Mouse (Mus musculus) kidney, embryonic 14.5 days (tissue): ENCODE results near the gene Tmem38b. TPM values are rescaled to one million over a fixed set of nuclear protein-coding genes. Genes with fewer than 3 reads are reported as not detected.

Experiments
- ATAC-seq: fragments of 200-750 bp; cut with Nextera tagmentation; 2 replicates; pipeline ENCODE4 v1.8.0; 2017; ENCODE audit warnings: moderate number of reproducible peaks, mild to moderate bottlenecking, moderate TSS enrichment, moderate library complexity; ENCODE audit not compliant: low FRiP score, low TSS enrichment
- H3K27ac ChIP-seq: fragments of 300-500 bp; sonication (generic); 2 replicates; pipeline ENCODE4 v1.5.1; 2014; ENCODE audit warnings: low read depth, mild to moderate bottlenecking, low read length, moderate library complexity, mixed read lengths
- H3K27me3 ChIP-seq: fragments of 300-500 bp; sonication (generic); 2 replicates; pipeline ENCODE4 v1.6.1; 2014; ENCODE audit warnings: mild to moderate bottlenecking, low read length; ENCODE audit not compliant: control insufficient read depth, insufficient read depth
- H3K36me3 ChIP-seq: fragments of 300-500 bp; sonication (generic); 2 replicates; pipeline ENCODE4 v1.6.1; 2014; ENCODE audit warnings: low read length, mixed read lengths; ENCODE audit not compliant: control insufficient read depth, insufficient read depth
- H3K4me1 ChIP-seq: fragments of 300-500 bp; sonication (generic); 2 replicates; pipeline ENCODE4 v1.6.1; 2014; ENCODE audit warnings: low read length, mixed read lengths; ENCODE audit not compliant: control insufficient read depth, insufficient read depth
- H3K4me2 ChIP-seq: fragments of 300-500 bp; sonication (generic); replicated peaks from 2 replicates; pipeline ENCODE4 v1.6.1; 2014; ENCODE audit warnings: low read depth, mild to moderate bottlenecking, low read length
- H3K4me3 ChIP-seq: fragments of 300-500 bp; sonication (generic); 2 replicates; pipeline ENCODE4 v1.5.1; 2014; ENCODE audit warnings: mild to moderate bottlenecking, low read length
- H3K9ac ChIP-seq: fragments of 300-500 bp; sonication (generic); 2 replicates; pipeline ENCODE4 v1.6.1; 2014; ENCODE audit warnings: low read depth, mild to moderate bottlenecking, low read length, moderate library complexity
- H3K9me3 ChIP-seq: fragments of 300-500 bp; sonication (generic); 2 replicates; pipeline ENCODE4 v1.6.1; 2016; ENCODE audit warnings: low read length; ENCODE audit not compliant: control insufficient read depth
- WGBS: fragments of 180-500 bp; shearing (Covaris S2); extraction: QIAGEN DNeasy Blood & Tissue Kit; methylation state at CpG from one replicate; pipeline ENCODE4 v1.1.7; 2014; 5-methylcytosine and 5-hydroxymethylcytosine counted together
- polyA plus RNA-seq: library from polyadenylated mRNA; unstranded; fragments of >200 nt; fragmentation: Nextera tagmentation; extraction: Ambion mirVana; gene quantifications from 2 replicates; pipeline ENCODE4 v1.2.1, GENCODE M21; 2014

Gene Tmem38b
- polyA plus RNA-seq, 1 experiment from 2014 or later, result 6.2 TPM

GRCm38 (mm10) chr4:53895335-53895734, 69.5 kb downstream of the Tmem38b start:
- Histone ChIP-seq H3K9me3 (no peaks in the 10 kb centered on the region), H3K4me3 (no peak overlapping the region)

GRCm38 (mm10) chr4:53896150-53896833, 70.4 kb downstream of the Tmem38b start:
- Histone ChIP-seq H3K4me1 (no peaks in the 10 kb centered on the region), H3K27ac (no peak overlapping the region), H3K4me2 (no peak overlapping the region), H3K9ac (no peak overlapping the region), H3K27me3 (no peaks in the 10 kb centered on the region), H3K9me3 (no peaks in the 10 kb centered on the region), H3K36me3 (no peaks in the 10 kb centered on the region), H3K4me3 (no peak overlapping the region)
- no peak for ATAC-seq
- WGBS, result 83% methylated on average over 7 of the region's 7 CpGs

More at GRCm38 (mm10) chr4:53895335-53895734, 69.5 kb downstream of the Tmem38b start:
- H3K4me1 ChIP-seq, result no peaks in the 10 kb centered on the region
- ATAC-seq, result no peak
- H3K9ac ChIP-seq, result no peak overlapping the region
- H3K27me3 ChIP-seq, result no peaks in the 10 kb centered on the region
- H3K36me3 ChIP-seq, result no peaks in the 10 kb centered on the region
- H3K4me2 ChIP-seq, result no peak overlapping the region
- H3K27ac ChIP-seq, result no peak overlapping the region
- WGBS, result 94% methylated on average over 1 of the region's 1 CpGs

- Histone ChIP-seq H3K27ac (no peak overlapping the region), H3K36me3 (no peaks in the 10 kb centered on the region), H3K9me3 (no peaks in the 10 kb centered on the region), H3K9ac (no peak overlapping the region), H3K4me3 (no peak overlapping the region), H3K27me3 (no peaks in the 10 kb centered on the region), H3K4me2 (no peak overlapping the region), H3K4me1 (no peaks in the 10 kb centered on the region)
- no peak for ATAC-seq
- WGBS, result 9% methylated on average over 6 of the region's 6 CpGs
Observed at GRCm38 (mm10) chr4:53900386-53900971, 74.6 kb downstream of the Tmem38b start.

- Histone ChIP-seq H3K9me3 (no peaks in the 10 kb centered on the region), H3K4me2 (no peak overlapping the region), H3K36me3 (no peaks in the 10 kb centered on the region), H3K27me3 (no peaks in the 10 kb centered on the region), H3K4me1 (no peaks in the 10 kb centered on the region), H3K9ac (no peak overlapping the region), H3K4me3 (no peak overlapping the region), H3K27ac (no peak overlapping the region)
- ATAC-seq, result no peak
- 77% methylated on average over 7 of the region's 7 CpGs for WGBS
Observed at GRCm38 (mm10) chr4:53904335-53904734, 78.5 kb downstream of the Tmem38b start.

- Histone ChIP-seq H3K4me2 (no peak overlapping the region), H3K4me1 (no peaks in the 10 kb centered on the region), H3K27me3 (no peaks in the 10 kb centered on the region), H3K9ac (no peak overlapping the region), H3K36me3 (no peaks in the 10 kb centered on the region), H3K4me3 (no peak overlapping the region), H3K9me3 (no peaks in the 10 kb centered on the region), H3K27ac (no peak overlapping the region)
- WGBS, result 39% methylated on average over 6 of the region's 6 CpGs
- no peak for ATAC-seq
Observed at GRCm38 (mm10) chr4:53905537-53905936, 79.7 kb downstream of the Tmem38b start.

- Histone ChIP-seq H3K27ac (no peak overlapping the region), H3K9ac (no peak overlapping the region), H3K4me2 (no peak overlapping the region), H3K9me3 (no peaks in the 10 kb centered on the region), H3K4me1 (no peaks in the 10 kb centered on the region), H3K36me3 (no peaks in the 10 kb centered on the region), H3K27me3 (no peaks in the 10 kb centered on the region), H3K4me3 (no peak overlapping the region)
- WGBS, result 93% methylated on average over 3 of the region's 3 CpGs
- ATAC-seq, result no peak
Observed at GRCm38 (mm10) chr4:53907071-53907470, 81.2 kb downstream of the Tmem38b start.

Other genes starting within 250 kb of the Tmem38b start
- 7.2 and 9.6 TPM in 2 replicates for gene Fsd1l, start 194.6 kb upstream of the Tmem38b start, polyA plus RNA-seq
- 17.2 and 20.8 TPM in 2 replicates for gene Fktn, start 112.0 kb upstream of the Tmem38b start, polyA plus RNA-seq
- not detected in 2 replicates for gene Tal2, start 46.3 kb upstream of the Tmem38b start, polyA plus RNA-seq